Mouse (Mus musculus): ENCODE measurements at regions not wholly inside any gene's neighbourhood (a gene's known extent, or its start where the extent isn't known, plus 50 kb on each side); places are given as distances from the start of the nearest gene placed in this dataset.
"Not testable (repeated sequence)": the region's sequence is repeated elsewhere in the genome, so short reads cannot be mapped to it uniquely, and the experiment has no call there.

DNA sequence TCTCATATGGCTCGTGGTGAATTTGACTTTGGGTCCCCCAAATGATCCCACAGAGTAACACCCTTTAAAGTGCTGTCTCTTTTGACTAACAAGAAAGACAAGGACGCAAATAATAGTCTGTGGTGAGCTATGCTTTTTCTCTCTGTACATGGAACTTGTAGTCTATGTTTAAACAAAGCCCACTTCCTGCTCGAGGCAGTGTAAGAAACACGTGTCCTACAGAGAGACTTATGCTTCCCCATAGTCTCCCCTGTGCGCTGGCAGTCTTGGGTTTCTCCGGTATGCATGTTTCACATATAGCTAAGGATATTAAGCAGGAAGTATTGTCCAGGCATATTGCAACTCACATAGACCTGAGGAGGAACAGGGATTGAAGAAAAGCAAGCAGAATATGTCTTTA is 879.0 kb upstream of the Olfr1507 start:
- H3K36me3 ChIP-seq (replicated peaks; ENCODE audit: control insufficient read depth, insufficient read depth, low read length); DNase-seq (ENCODE audit: low spot score); ATAC-seq (ENCODE audit: insufficient read depth, low read depth); H3K9me3 ChIP-seq (replicated peaks; ENCODE audit: control insufficient read depth, low read length); H3K27me3 ChIP-seq (ENCODE audit: control insufficient read depth, insufficient read depth, low read length); H3K9ac ChIP-seq (replicated peaks; ENCODE audit: low read depth, low read length); H3K27ac ChIP-seq (ENCODE audit: low read depth); H3K4me2 ChIP-seq (ENCODE audit: low read depth, low read length); H3K4me1 ChIP-seq (ENCODE audit: control insufficient read depth, insufficient read depth); H3K4me3 ChIP-seq (ENCODE audit: low read depth, low read length): not testable (repeated sequence)
- 67% methylated on average over 5 of the region's 6 CpGs for WGBS

- not testable (repeated sequence) for H3K4me3 ChIP-seq (ENCODE audit: low read depth, low read length); ATAC-seq (ENCODE audit: insufficient read depth, low read depth); H3K27me3 ChIP-seq (ENCODE audit: control insufficient read depth, insufficient read depth, low read length); DNase-seq (ENCODE audit: low spot score); H3K36me3 ChIP-seq (replicated peaks; ENCODE audit: control insufficient read depth, insufficient read depth, low read length); H3K4me1 ChIP-seq (ENCODE audit: control insufficient read depth, insufficient read depth); H3K9ac ChIP-seq (replicated peaks; ENCODE audit: low read depth, low read length); H3K9me3 ChIP-seq (replicated peaks; ENCODE audit: control insufficient read depth, low read length); H3K27ac ChIP-seq (ENCODE audit: low read depth); H3K4me2 ChIP-seq (ENCODE audit: low read depth, low read length)
- no CpG with 5 or more reads among the region's 2 CpGs for WGBS
Measured at GRCm38 (mm10) chr14:53373777-53374468, 878.4 kb upstream of the Olfr1507 start.

GRCm38 (mm10) chr14:53369776-53370175 is 874.2 kb upstream of the Olfr1507 start:
- DNase-seq (ENCODE audit: low spot score) = no peak
- Histone ChIP-seq H3K27ac (ENCODE audit: low read depth) (no peak overlapping the region), H3K27me3 (ENCODE audit: control insufficient read depth, insufficient read depth, low read length) (no peaks in the 10 kb centered on the region), H3K9ac (replicated peaks; ENCODE audit: low read depth, low read length) (no peak overlapping the region), H3K9me3 (replicated peaks; ENCODE audit: control insufficient read depth, low read length) (no peaks in the 10 kb centered on the region), H3K4me2 (ENCODE audit: low read depth, low read length) (no peak overlapping the region), H3K4me1 (ENCODE audit: control insufficient read depth, insufficient read depth) (no peaks in the 10 kb centered on the region), H3K36me3 (replicated peaks; ENCODE audit: control insufficient read depth, insufficient read depth, low read length) (no peaks in the 10 kb centered on the region), H3K4me3 (ENCODE audit: low read depth, low read length) (no peak overlapping the region)
- ATAC-seq (ENCODE audit: insufficient read depth, low read depth) = no peak
- TF ChIP-seq EP300 (IDR thresholded peaks at IDR 0.05; ENCODE audit: low read depth) (no peak), CTCF (IDR thresholded peaks at IDR 0.05; ENCODE audit: low read depth) (no peak)
- 46% methylated on average over 2 of the region's 2 CpGs for WGBS

DNA sequence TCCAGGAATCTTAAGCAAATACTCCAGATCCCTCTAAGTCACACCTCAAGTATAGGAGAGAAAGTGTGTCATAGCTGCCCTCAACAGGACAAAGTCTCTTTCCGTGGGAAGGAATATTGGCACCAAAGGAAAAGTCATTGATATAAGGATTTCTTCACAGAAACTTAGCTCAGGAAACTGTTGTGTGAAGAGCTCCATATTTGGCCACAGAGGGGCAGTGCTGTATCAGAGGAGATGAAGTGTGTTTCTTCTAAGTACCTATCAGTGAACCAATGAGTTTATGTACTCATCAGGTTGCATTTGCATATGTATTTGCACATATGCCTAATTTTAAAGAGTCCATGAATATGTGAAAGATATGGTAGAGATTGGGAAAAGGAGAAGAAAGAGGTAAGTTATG is 871.9 kb upstream of the Olfr1507 start:
- H3K9ac ChIP-seq (replicated peaks; ENCODE audit: low read depth, low read length); H3K4me2 ChIP-seq (ENCODE audit: low read depth, low read length); ATAC-seq (ENCODE audit: insufficient read depth, low read depth); H3K27me3 ChIP-seq (ENCODE audit: control insufficient read depth, insufficient read depth, low read length); H3K36me3 ChIP-seq (replicated peaks; ENCODE audit: control insufficient read depth, insufficient read depth, low read length); H3K27ac ChIP-seq (ENCODE audit: low read depth); H3K4me1 ChIP-seq (ENCODE audit: control insufficient read depth, insufficient read depth); DNase-seq (ENCODE audit: low spot score); H3K9me3 ChIP-seq (replicated peaks; ENCODE audit: control insufficient read depth, low read length); H3K4me3 ChIP-seq (ENCODE audit: low read depth, low read length): not testable (repeated sequence)
- WGBS = 39% methylated on average over 1 of the region's 1 CpGs

GRCm38 (mm10) chr14:53363995-53364394 is 868.4 kb upstream of the Olfr1507 start:
- not testable (repeated sequence) for H3K36me3 ChIP-seq (replicated peaks; ENCODE audit: control insufficient read depth, insufficient read depth, low read length); H3K27me3 ChIP-seq (ENCODE audit: control insufficient read depth, insufficient read depth, low read length); H3K4me1 ChIP-seq (ENCODE audit: control insufficient read depth, insufficient read depth); H3K9ac ChIP-seq (replicated peaks; ENCODE audit: low read depth, low read length); ATAC-seq (ENCODE audit: insufficient read depth, low read depth); H3K4me3 ChIP-seq (ENCODE audit: low read depth, low read length); H3K27ac ChIP-seq (ENCODE audit: low read depth); H3K4me2 ChIP-seq (ENCODE audit: low read depth, low read length); H3K9me3 ChIP-seq (replicated peaks; ENCODE audit: control insufficient read depth, low read length); DNase-seq (ENCODE audit: low spot score)
- WGBS = 69% methylated on average over 5 of the region's 5 CpGs

- not testable (repeated sequence) for H3K27ac ChIP-seq (ENCODE audit: low read depth); H3K27me3 ChIP-seq (ENCODE audit: control insufficient read depth, insufficient read depth, low read length); H3K9me3 ChIP-seq (replicated peaks; ENCODE audit: control insufficient read depth, low read length); H3K9ac ChIP-seq (replicated peaks; ENCODE audit: low read depth, low read length); H3K36me3 ChIP-seq (replicated peaks; ENCODE audit: control insufficient read depth, insufficient read depth, low read length); DNase-seq (ENCODE audit: low spot score); H3K4me2 ChIP-seq (ENCODE audit: low read depth, low read length); H3K4me3 ChIP-seq (ENCODE audit: low read depth, low read length); ATAC-seq (ENCODE audit: insufficient read depth, low read depth); H3K4me1 ChIP-seq (ENCODE audit: control insufficient read depth, insufficient read depth)
- WGBS = 56% methylated on average over 2 of the region's 2 CpGs
Measured at GRCm38 (mm10) chr14:53362054-53362453, 866.5 kb upstream of the Olfr1507 start.

DNA sequence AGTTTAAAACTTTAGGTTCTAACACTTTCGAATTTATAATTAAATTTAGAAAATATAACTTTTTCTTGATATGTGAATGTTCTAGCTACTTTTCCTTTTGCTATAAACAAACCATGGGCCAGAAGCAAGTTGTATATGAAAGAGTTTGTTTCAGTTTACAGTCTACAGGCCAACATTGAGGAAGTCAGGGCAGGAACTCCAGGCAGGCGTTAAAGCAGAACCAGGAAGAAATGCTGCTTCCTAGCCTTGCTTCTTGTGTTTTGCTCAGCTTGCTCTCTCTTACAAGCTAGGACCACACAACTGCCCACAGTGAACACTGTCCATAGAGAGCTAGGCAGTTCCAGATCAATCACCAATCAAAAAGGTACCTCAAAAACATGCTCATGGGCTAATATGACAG is 861.9 kb upstream of the Olfr1507 start:
- WGBS = 80% methylated on average over 1 of the region's 2 CpGs

GRCm38 (mm10) chr14:53356783-53357182 is 861.2 kb upstream of the Olfr1507 start:
- not testable (repeated sequence) for DNase-seq (ENCODE audit: low spot score); ATAC-seq (ENCODE audit: insufficient read depth, low read depth); H3K27ac ChIP-seq (ENCODE audit: low read depth); H3K9ac ChIP-seq (replicated peaks; ENCODE audit: low read depth, low read length); H3K4me3 ChIP-seq (ENCODE audit: low read depth, low read length); H3K27me3 ChIP-seq (ENCODE audit: control insufficient read depth, insufficient read depth, low read length); H3K36me3 ChIP-seq (replicated peaks; ENCODE audit: control insufficient read depth, insufficient read depth, low read length); H3K4me1 ChIP-seq (ENCODE audit: control insufficient read depth, insufficient read depth); H3K9me3 ChIP-seq (replicated peaks; ENCODE audit: control insufficient read depth, low read length); H3K4me2 ChIP-seq (ENCODE audit: low read depth, low read length)
- WGBS = no CpG with 5 or more reads among the region's 1 CpGs

More for the DNA sequence above, 861.9 kb upstream of the Olfr1507 start:
- H3K9me3 ChIP-seq (replicated peaks; ENCODE audit: control insufficient read depth, low read length); H3K36me3 ChIP-seq (replicated peaks; ENCODE audit: control insufficient read depth, insufficient read depth, low read length); H3K4me3 ChIP-seq (ENCODE audit: low read depth, low read length); DNase-seq (ENCODE audit: low spot score); H3K9ac ChIP-seq (replicated peaks; ENCODE audit: low read depth, low read length); H3K27me3 ChIP-seq (ENCODE audit: control insufficient read depth, insufficient read depth, low read length); ATAC-seq (ENCODE audit: insufficient read depth, low read depth); H3K27ac ChIP-seq (ENCODE audit: low read depth); H3K4me2 ChIP-seq (ENCODE audit: low read depth, low read length); H3K4me1 ChIP-seq (ENCODE audit: control insufficient read depth, insufficient read depth): not testable (repeated sequence)

GRCm38 (mm10) chr14:53351457-53351856 is 855.9 kb upstream of the Olfr1507 start:
- not testable (repeated sequence) for ATAC-seq (ENCODE audit: insufficient read depth, low read depth); H3K4me3 ChIP-seq (ENCODE audit: low read depth, low read length)

More at GRCm38 (mm10) chr14:53351457-53351856, 855.9 kb upstream of the Olfr1507 start:
- not testable (repeated sequence) for H3K27me3 ChIP-seq (ENCODE audit: control insufficient read depth, insufficient read depth, low read length); H3K27ac ChIP-seq (ENCODE audit: low read depth); H3K4me2 ChIP-seq (ENCODE audit: low read depth, low read length); H3K4me1 ChIP-seq (ENCODE audit: control insufficient read depth, insufficient read depth); H3K36me3 ChIP-seq (replicated peaks; ENCODE audit: control insufficient read depth, insufficient read depth, low read length); H3K9me3 ChIP-seq (replicated peaks; ENCODE audit: control insufficient read depth, low read length); DNase-seq (ENCODE audit: low spot score); H3K9ac ChIP-seq (replicated peaks; ENCODE audit: low read depth, low read length)
- no CpG with 5 or more reads among the region's 3 CpGs for WGBS

Measured in heart, postnatal 0 days (tissue).